Mouse (Mus musculus): ENCODE measurements around the gene Elf2. TPM values are rescaled to one million over a fixed set of nuclear protein-coding genes. Genes with fewer than 3 reads are reported as not detected.
A peak's percentile ranks its signal among the peaks of the same experiment; 100 is the strongest.

The Elf2 gene
- polyA plus RNA-seq (2015; fragmentation: Nextera tagmentation; extraction: Ambion mirVana) = 39.1 and 46.4 TPM in 2 replicates

- Histone ChIP-seq H3K36me3 (no peaks in the 10 kb centered on the region), H3K27ac (replicated peaks) (peak within 1 kb of the TSS; percentile 100), H3K4me3 (peak within 1 kb of the TSS; percentile 87), H3K9ac (peak within 1 kb of the TSS; percentile 89), H3K4me2 (peak within 1 kb of the TSS; percentile 80), H3K27me3 (no peaks in the 10 kb centered on the region), H3K4me1 (replicated peaks) (peaks cover 14% of the 10 kb centered on the region), H3K9me3 (no peaks in the 10 kb centered on the region)
- peak; percentile 80 for ATAC-seq (ENCODE audit: low read depth)
- WGBS = 2% methylated on average over 71 of the region's 87 CpGs
Measured at GRCm38 (mm10) chr3:51340552-51341267, at the start of gene Elf2. Elf2 (minus strand) TSS chr3:51340663.

- H3K9ac ChIP-seq = peak overlapping the region; percentile 60
- 4% methylated on average over 13 of the region's 13 CpGs for WGBS
- H3K4me3 ChIP-seq = peak overlapping the region; percentile 16; the same call in 1 of the 2 replicates
- H3K27ac ChIP-seq (replicated peaks) = no peak overlapping the region
- H3K4me1 ChIP-seq (replicated peaks) = peaks cover 6% of the 10 kb centered on the region
- peak overlapping the region; percentile 51 for H3K4me2 ChIP-seq
- ATAC-seq (ENCODE audit: low read depth) = no peak
- H3K27me3 ChIP-seq = 0 out of 2 replicates have a peak, but pooled peaks cover 5% of the 10 kb centered on the region
- no peaks in the 10 kb centered on the region for H3K9me3 ChIP-seq
- H3K36me3 ChIP-seq = no peaks in the 10 kb centered on the region
Measured at GRCm38 (mm10) chr3:51388904-51389303, 48.4 kb upstream of the Elf2 start.

GRCm38 (mm10) chr3:51387868-51388381, 47.5 kb upstream of the Elf2 start:
- H3K4me1 ChIP-seq (replicated peaks) = peaks cover 6% of the 10 kb centered on the region
- 68% methylated on average over 8 of the region's 8 CpGs for WGBS
- 0 out of 2 replicates have a peak, but pooled peaks cover 5% of the 10 kb centered on the region for H3K27me3 ChIP-seq
- H3K4me3 ChIP-seq = no peak overlapping the region
- H3K9ac ChIP-seq = no peak overlapping the region
- no peak for ATAC-seq (ENCODE audit: low read depth)
- no peak overlapping the region for H3K4me2 ChIP-seq
- H3K9me3 ChIP-seq = no peaks in the 10 kb centered on the region
- H3K27ac ChIP-seq (replicated peaks) = no peak overlapping the region
- no peaks in the 10 kb centered on the region for H3K36me3 ChIP-seq

- no peaks in the 10 kb centered on the region for H3K9me3 ChIP-seq
- ATAC-seq (ENCODE audit: low read depth) = no peak
- H3K4me1 ChIP-seq (replicated peaks) = peaks cover 6% of the 10 kb centered on the region
- H3K27me3 ChIP-seq = 0 out of 2 replicates have a peak, but pooled peaks cover 5% of the 10 kb centered on the region
- no peak overlapping the region for H3K27ac ChIP-seq (replicated peaks)
- no peak overlapping the region for H3K4me3 ChIP-seq
- no peak overlapping the region for H3K4me2 ChIP-seq
- no peak overlapping the region for H3K9ac ChIP-seq
- WGBS = 83% methylated on average over 3 of the region's 3 CpGs
- no peaks in the 10 kb centered on the region for H3K36me3 ChIP-seq
Measured at GRCm38 (mm10) chr3:51387134-51387451, 46.6 kb upstream of the Elf2 start.

- peaks cover 6% of the 10 kb centered on the region for H3K4me1 ChIP-seq (replicated peaks)
- no peaks in the 10 kb centered on the region for H3K36me3 ChIP-seq
- H3K9me3 ChIP-seq = no peaks in the 10 kb centered on the region
- no peak overlapping the region for H3K9ac ChIP-seq
- H3K4me2 ChIP-seq = no peak overlapping the region
- no peak overlapping the region for H3K4me3 ChIP-seq
- 0 out of 2 replicates have a peak, but pooled peaks cover 5% of the 10 kb centered on the region for H3K27me3 ChIP-seq
- 48% methylated on average over 12 of the region's 12 CpGs for WGBS
- H3K27ac ChIP-seq (replicated peaks) = no peak overlapping the region
- no peak for ATAC-seq (ENCODE audit: low read depth)
Measured at GRCm38 (mm10) chr3:51386441-51387133, 46.1 kb upstream of the Elf2 start.

- Histone ChIP-seq H3K4me3 (no peak overlapping the region), H3K36me3 (no peaks in the 10 kb centered on the region), H3K4me1 (replicated peaks) (0 out of 2 replicates have a peak, but pooled peaks cover 4% of the 10 kb centered on the region), H3K9me3 (no peaks in the 10 kb centered on the region), H3K4me2 (no peak overlapping the region), H3K27ac (replicated peaks) (no peak overlapping the region), H3K27me3 (0 out of 2 replicates have a peak, but pooled peaks cover 5% of the 10 kb centered on the region), H3K9ac (no peak overlapping the region)
- 63% methylated on average over 12 of the region's 12 CpGs for WGBS
- no peak for ATAC-seq (ENCODE audit: low read depth)
Measured at GRCm38 (mm10) chr3:51383409-51383808, 42.9 kb upstream of the Elf2 start.

- no peak for ATAC-seq (ENCODE audit: low read depth)
- no peak overlapping the region for H3K4me2 ChIP-seq
- no peaks in the 10 kb centered on the region for H3K9me3 ChIP-seq
- 71% methylated on average over 4 of the region's 5 CpGs for WGBS
- no peak overlapping the region for H3K9ac ChIP-seq
- no peaks in the 10 kb centered on the region for H3K27me3 ChIP-seq
- H3K4me1 ChIP-seq (replicated peaks) = peaks cover 8% of the 10 kb centered on the region; the same call in 1 of the 2 replicates
- no peak overlapping the region for H3K4me3 ChIP-seq
- H3K27ac ChIP-seq (replicated peaks) = no peak overlapping the region
- H3K36me3 ChIP-seq = no peaks in the 10 kb centered on the region
Measured at GRCm38 (mm10) chr3:51380660-51381014, 40.2 kb upstream of the Elf2 start.

- H3K4me1 ChIP-seq (replicated peaks) = peaks cover 8% of the 10 kb centered on the region; the same call in 1 of the 2 replicates
- no peaks in the 10 kb centered on the region for H3K9me3 ChIP-seq
- no peaks in the 10 kb centered on the region for H3K36me3 ChIP-seq
- WGBS = 78% methylated on average over 5 of the region's 5 CpGs
- no peak overlapping the region for H3K4me2 ChIP-seq
- no peak overlapping the region for H3K9ac ChIP-seq
- H3K4me3 ChIP-seq = no peak overlapping the region
- no peak overlapping the region for H3K27ac ChIP-seq (replicated peaks)
- H3K27me3 ChIP-seq = no peaks in the 10 kb centered on the region
- no peak for ATAC-seq (ENCODE audit: low read depth)
Measured at GRCm38 (mm10) chr3:51379786-51380659, 39.6 kb upstream of the Elf2 start.

GRCm38 (mm10) chr3:51378665-51378946, 38.1 kb upstream of the Elf2 start:
- Histone ChIP-seq H3K4me3 (no peak overlapping the region), H3K9ac (no peak overlapping the region), H3K36me3 (no peaks in the 10 kb centered on the region), H3K9me3 (no peaks in the 10 kb centered on the region), H3K27me3 (no peaks in the 10 kb centered on the region), H3K27ac (replicated peaks) (no peak overlapping the region), H3K4me1 (replicated peaks) (peaks cover 8% of the 10 kb centered on the region; the same call in 1 of the 2 replicates), H3K4me2 (peak overlapping the region; percentile 41)
- WGBS = 85% methylated on average over 3 of the region's 3 CpGs
- ATAC-seq (ENCODE audit: low read depth) = peak; percentile 43; the same call in 1 of the 2 replicates

GRCm38 (mm10) chr3:51377878-51378664, 37.6 kb upstream of the Elf2 start:
- 53% methylated on average over 31 of the region's 31 CpGs for WGBS
- no peaks in the 10 kb centered on the region for H3K36me3 ChIP-seq
- H3K9me3 ChIP-seq = no peaks in the 10 kb centered on the region
- no peak for ATAC-seq (ENCODE audit: low read depth)
- H3K4me2 ChIP-seq = peak overlapping the region; percentile 41
- H3K4me3 ChIP-seq = 0 out of 2 replicates have a peak overlapping the region, but pooled peaks have one; percentile 17
- H3K27ac ChIP-seq (replicated peaks) = no peak overlapping the region
- H3K9ac ChIP-seq = no peak overlapping the region
- H3K4me1 ChIP-seq (replicated peaks) = peaks cover 8% of the 10 kb centered on the region; the same call in 1 of the 2 replicates
- no peaks in the 10 kb centered on the region for H3K27me3 ChIP-seq
